Mouse (Mus musculus) CD4-positive helper T cell, adult 2 months (primary cell): ENCODE measurements around the gene Bloc1s3.
A peak's percentile ranks its signal among the peaks of the same experiment; 100 is the strongest.

Source experiments
- DNase-seq: peaks from one replicate; pipeline ENCODE4 v3.0.0-alpha.2; 2012; ENCODE audit warnings: low read depth, missing footprints, low spot score

The Bloc1s3 gene

GRCm38 (mm10) chr7:19508150-19508923, at the start of gene Bloc1s3, which contains the start of gene Trappc6a:
TSS of gene Bloc1s3 (minus strand) at chr7:19508367.
TSS of gene Trappc6a (plus strand) at chr7:19508395.
- peak; percentile 94 for DNase-seq

DNA sequence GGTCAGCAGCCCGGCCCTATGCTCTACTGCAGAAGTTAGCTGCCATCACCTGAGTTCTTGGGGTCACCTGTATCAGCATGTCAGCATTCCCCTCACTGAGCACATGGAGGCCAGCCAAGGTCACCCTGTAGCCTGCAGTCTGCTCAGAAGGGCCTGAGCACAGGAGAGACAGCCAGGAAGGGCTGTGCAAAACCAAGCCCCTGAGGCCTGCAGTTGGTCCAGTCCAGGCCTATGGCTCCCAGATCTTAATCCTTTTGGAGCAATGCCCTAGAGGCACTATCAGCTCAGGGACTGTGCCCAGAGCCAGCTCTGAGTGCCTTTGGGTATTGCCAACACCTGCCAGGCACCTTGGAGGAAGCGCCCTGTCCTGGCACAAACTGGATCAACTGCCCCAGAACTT, 48.9 kb upstream of the Bloc1s3 start:
- DNase-seq, result no peak

DNA sequence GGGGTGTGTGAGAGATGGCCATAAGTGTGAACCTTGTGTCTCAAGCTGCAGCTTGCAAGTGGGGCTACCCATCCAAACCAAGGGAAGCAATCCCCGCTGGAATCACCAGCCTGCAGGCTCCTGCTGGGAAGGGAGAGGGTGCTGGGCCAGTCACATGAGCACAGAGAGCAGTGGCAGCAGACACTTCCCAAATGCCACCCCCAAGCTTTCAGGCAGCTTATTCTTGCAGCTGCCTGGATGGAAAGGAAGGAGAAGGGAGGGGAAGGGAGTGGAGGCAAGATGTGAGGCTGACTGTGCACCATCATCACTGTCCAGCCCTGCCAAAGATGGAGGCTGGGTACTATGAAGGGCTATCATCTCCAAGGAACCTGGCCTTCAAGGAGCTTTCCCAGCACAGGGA, 46.0 kb upstream of the Bloc1s3 start:
- no peak for DNase-seq

GRCm38 (mm10) chr7:19552443-19552842, 44.3 kb upstream of the Bloc1s3 start:
- no peak for DNase-seq

DNA sequence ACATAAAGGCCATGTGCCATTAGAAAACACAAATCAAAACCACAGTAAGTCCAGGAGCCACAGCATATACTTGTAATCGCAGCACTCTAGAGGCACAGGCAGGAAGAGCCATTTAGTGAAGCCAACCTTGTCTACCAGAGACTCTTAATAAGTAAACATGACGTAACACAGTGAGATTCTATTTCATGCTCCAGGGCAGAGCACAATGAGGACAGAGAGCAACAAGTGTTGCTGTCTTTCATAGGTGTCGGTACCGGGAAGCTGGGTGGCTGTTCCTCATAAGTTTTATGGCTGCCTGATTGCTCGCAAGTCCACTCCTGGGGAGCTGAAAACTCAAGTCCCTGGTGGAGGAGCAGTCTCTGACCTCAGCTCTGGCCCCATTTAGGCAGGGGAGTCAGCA, 43.5 kb upstream of the Bloc1s3 start:
- DNase-seq, result no peak

GRCm38 (mm10) chr7:19549394-19549793, 41.2 kb upstream of the Bloc1s3 start:
- no peak for DNase-seq

DNA sequence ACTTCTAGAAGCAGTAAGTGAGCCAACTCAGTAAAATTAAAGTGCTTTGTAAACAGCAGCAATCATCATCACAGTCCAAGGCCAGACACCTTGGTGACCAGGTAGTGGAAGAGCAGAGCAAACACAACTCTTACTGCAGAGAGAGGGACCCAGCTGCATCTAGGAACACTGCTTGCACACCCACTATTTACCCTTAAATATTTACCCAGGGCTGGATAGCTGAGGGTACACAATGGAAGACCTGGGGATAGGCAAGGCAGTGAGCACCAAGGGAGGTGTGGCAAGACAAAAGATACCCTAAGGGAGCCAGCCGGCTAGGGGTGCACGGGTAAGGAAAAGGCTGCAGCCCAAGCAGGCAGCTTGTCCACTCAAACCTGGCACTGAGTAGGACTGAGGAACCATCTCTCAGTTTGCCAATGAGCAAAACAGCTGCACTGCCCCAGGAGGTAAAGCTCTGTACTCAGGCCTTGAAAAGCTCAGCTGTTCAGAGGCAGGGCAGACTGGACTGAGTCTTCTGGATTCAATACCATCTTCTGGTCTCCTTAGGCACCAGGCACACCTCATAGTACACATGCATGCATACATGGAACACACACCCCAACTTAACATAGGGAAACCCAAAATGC, 39.3 kb upstream of the Bloc1s3 start:
- DNase-seq, result no peak

DNA sequence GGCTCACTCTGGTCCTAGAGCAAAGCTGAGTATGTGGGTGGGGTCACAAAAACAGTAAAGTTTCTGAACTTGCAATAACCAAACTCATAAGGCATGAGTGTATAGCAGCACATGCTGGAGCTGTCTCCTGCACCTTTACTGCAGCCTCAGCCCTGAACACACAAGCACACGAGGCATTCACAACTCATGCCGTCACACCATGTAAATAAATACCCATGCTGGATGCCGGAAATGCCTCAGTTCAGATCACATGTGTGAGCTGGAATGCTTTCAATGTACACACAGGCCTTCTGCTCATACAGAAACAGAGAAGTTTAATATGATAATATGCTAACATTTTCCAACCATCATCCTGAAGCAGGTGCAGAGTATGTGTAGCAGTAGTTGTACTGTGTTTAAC, 37.8 kb upstream of the Bloc1s3 start:
- DNase-seq, result no peak

GRCm38 (mm10) chr7:19543584-19543983, 35.4 kb upstream of the Bloc1s3 start:
- DNase-seq, result peak; percentile 52

GRCm38 (mm10) chr7:19542155-19542691, 34.1 kb upstream of the Bloc1s3 start:
- DNase-seq, result no peak

DNA sequence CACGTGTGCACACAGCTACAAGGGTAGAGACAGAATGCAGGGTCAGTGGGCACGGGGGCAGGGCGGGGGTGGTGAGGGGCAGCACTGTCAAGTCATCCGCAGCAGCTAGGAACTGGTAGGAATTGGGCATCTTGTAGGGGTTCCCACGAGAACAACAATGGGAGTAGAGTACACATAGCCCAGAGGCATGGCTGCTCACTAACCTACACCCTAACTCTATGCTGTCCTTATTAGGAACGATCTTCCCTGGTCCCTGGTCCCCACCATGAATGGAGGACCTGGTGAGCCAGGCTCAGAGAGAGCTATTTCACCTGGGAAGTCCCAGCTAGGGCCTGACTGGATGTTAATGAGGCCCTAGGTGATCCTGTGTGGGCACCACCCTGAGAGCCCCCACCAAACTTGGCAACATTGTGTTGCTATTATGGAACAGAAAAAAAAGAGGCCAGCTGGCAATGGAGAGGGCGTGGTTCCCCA, 33.6 kb upstream of the Bloc1s3 start:
- DNase-seq, result no peak

DNA sequence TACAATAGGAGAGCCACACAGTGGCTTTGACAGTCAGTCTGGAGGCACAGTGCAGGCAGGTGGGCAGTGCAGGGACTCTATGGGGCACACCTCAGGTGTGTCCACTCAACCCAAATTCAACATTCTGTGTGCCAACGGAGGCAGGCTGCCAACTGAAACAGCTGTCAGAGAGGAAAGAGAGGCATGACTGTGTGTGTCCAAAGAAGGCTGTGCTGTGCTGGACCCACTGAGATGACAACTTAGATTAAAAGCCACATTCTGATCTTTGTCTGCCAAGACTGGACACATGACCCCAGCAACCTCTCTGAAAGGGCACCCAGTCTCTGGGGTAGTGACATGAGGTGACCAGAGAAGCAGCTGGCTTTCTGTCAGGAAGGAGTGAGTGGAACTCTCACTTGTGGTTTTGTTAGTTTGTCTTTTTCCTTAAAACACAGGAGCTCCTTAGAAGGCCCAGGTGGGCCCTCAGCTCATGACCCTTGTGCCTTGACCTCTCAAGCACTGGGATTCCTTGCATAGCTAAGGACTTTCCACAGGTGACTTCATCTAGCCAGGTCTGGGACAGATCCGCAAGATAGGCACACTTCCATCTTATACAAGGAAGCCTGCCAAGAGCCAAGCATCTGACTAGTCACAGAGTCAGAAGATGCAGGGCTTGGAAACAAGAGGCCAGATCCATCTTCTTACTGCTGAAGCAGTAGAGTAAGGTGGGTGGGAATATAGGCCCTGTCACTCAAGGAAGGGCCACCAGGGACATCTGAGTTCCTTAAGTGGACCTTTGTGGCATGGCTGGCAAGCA, 32.8 kb upstream of the Bloc1s3 start:
- DNase-seq, result no peak

GRCm38 (mm10) chr7:19534676-19535075, 26.5 kb upstream of the Bloc1s3 start:
- DNase-seq, result no peak

- DNase-seq, result no peak
Observed at GRCm38 (mm10) chr7:19532240-19532639, 24.1 kb upstream of the Bloc1s3 start.

- no peak for DNase-seq
Observed at GRCm38 (mm10) chr7:19531077-19531476, 22.9 kb upstream of the Bloc1s3 start.

DNA sequence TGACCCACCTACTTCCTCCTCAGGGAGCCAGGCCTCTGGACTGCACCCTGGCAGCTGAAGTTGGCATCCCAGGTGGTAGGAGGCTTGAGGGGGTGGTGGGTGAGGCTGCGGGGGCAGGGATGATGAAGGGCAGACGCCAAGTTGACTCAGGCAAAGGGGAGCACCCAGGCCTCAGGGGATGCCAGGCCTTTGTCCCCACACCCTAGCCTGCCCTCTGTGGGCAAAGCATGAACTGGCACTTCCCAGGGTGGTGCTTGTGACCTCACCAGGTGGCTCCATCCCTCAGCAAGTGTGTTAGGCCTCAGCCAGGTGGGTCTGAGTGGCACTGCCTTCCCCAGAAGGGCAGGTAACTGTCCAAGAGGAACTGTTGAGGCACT, 16.9 kb upstream of the Bloc1s3 start:
- DNase-seq, result no peak

DNA sequence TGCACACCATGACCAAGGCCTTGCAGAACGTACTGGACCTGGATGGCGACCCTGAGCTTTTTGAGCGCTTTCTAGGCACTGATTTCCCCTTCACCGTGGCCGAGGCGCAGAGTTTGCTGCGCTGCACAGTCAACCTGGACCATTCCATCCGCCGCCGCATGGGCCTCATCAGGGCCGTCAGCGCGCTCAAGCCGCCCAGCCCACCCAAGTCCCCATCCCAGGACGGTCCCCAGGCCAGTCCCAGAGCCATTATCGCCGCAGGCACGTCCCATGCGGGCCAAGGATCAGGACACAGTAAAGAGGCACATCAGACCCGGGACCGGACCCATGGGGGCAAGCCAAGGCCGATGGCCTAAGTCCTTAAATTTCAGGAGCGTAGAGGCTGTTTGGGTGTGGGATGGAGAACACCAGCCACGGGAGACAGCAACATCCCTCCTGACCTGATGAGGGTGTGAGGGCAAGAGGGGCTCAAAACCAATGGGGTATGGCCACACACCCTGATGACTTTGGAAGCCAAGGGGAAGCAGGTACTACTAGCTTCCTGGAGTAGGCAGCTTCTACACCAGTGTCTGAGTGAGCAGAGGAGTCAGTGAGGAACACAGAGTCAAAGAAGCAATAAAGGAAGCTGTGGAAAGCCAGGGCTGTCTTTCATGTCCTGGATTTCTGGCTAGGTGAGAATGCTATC, 16.4 kb upstream of the Bloc1s3 start:
- no peak for DNase-seq

DNA sequence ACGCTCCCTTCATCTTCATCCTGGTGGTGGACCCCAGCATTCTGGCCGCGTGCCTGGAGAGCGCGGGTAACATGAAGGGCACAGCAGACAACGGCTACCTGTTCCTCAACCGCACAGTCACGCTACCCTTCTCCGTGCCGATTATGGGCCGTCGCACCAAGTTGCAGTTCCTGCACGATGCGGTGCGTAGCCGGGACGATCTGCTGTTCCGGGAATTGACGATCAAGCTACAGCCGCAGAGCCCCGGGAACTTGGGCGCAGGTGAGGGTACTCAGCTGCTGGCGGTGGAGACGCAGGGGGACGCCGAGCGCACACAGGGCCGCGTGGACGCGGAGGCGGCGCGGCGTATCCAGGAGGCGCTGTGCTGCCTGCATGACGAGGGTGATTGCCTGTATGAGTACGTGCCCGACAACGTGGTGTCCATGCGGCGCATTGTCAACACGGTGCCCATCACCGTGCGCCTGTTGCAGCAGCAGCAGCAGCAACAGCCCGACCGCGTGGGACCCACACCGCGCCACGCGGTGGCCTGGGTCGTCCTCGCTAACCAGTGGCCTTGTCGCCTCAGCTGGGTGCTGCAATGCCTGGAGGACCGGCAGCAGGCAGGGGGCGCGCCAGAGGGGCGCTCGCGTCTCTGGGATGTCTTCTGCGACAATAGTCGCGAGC, 15.7 kb upstream of the Bloc1s3 start:
- peak; percentile 36 for DNase-seq

DNA sequence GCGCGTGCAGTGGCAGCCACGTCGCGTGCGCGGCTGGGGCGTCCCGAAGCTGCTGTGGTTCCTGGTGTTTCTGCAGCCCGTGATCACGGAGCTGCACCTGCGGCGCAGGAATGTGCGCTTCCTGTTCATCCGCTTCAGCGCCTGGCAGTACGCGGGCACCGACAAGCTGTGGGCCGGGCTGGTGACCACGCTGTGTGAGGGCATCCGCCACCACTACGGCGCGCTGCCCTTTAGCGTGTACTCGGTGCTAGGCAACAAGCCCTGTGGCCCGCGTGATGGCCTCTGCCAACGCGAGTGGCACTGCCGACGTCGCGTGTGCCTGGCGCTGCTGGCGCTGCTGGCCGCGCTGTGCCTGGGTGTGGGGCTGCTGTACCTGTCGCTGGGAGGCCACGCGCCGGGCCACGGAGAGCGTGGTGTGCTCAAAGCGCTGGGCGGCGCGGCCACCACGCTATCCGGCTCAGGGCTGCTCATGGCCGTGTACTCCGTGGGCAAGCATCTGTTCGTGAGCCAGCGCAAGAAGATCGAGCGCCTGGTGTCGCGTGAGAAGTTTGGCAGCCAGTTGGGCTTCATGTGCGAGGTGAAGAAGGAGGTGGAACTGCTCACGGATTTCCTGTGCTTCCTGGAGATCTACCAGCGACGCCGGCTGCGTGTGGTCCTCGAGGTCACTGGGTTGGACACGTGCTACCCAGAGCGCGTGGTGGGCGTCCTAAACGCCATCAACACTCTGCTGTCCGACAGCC, 15.0 kb upstream of the Bloc1s3 start:
- peak; percentile 26 for DNase-seq

DNA sequence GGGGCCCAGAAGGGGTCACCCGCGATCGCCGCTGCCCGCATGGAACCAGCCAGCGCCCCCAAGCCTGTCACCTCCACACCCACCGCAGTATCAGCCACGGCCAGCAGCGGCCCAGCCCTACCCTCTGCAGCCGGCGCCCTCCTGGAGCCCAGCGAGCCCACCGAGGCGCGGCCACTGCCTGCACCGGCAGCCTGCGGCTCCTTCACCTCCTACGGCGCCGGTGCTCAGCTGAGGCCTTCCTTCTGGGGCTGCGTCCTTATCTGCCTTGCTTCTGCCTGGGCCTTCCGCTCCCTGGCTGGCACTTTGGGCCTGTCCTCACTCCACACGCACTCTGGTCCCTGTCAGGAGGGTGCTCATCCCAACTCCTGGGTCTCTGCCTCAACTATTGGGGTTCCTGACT, 11.9 kb upstream of the Bloc1s3 start:
- DNase-seq, result no peak
